Mouse (Mus musculus) A20 (cell line): ENCODE measurements around the gene Cd300ld3.
"Not testable (repeated sequence)": the region's sequence is repeated elsewhere in the genome, so short reads cannot be mapped to it uniquely, and the experiment has no call there.

ENCODE experiments used
- DNase-seq: peaks from one replicate; pipeline ENCODE4 v3.0.0-alpha.2; 2011; ENCODE audit warnings: low read depth, low spot score

The Cd300ld3 gene

DNA sequence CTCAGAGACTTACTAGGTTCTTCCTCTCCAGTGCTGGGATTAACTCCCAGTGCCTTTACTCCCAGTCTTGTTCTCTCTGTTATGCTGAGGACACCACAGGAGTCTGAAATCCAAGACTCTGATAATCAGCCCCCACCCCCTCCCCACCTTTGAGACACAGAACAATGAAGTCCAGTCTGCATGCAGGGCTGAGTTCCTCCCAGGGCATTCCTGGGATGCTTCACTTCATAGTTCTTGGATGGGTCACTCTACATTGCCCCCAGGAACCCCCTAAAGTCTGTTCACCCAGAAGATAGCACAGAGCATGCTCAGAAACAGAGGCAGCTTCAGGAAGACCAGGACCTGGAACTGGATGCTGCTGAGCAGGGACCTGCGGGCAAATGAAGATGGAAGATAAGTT is 4.8 kb upstream of the Cd300ld3 start:
- no peak for DNase-seq

DNA sequence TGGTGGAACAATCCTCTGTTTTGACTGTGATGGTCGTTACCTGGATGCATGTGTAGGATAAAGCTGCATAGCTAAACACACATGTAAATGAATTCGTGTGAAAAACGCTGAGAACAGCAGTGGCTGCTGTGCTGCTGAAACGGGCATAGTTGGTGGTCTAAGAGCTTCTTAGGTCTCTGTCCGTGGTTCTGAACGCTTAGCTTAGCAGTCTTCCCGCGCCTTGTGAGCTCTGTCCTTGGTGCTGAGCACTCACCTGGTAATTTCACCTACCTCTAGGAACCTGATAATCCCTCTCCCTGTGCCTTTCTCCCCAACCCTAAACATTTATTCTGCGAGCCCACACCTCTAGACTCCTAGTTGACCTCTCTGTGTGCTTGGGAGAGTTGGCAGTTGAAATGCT is 4.0 kb upstream of the Cd300ld3 start:
- DNase-seq, result peak; percentile 77

DNA sequence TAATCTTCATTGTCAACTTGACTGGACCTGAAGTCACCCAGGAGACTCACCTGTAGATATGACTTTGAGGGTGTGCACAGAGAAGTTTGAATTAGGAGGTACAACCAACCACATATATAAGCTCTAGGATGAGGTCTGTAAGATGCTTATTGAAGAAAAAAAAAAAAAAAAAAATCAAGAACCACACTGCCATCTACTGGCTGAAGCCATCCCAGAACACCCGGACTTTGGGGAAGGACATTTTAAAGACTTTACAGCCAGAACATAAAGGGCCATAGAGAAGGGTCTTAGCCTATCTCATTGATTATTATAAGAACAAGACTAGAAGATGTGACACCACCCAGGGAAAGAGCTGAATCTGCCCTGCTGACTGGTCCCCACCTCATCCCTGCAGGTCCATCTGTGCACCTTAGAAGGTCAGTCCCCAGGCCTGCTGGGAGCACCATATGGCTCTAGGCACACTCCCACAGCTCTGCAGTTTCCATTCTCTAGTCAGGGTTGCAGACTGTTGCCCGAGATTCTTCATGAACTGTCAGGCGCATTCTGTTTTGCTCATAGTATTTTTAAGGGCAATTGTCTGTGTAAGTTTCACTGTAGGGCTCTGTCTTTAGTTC is 1.2 kb upstream of the Cd300ld3 start:
- peak; percentile 62 for DNase-seq

DNA sequence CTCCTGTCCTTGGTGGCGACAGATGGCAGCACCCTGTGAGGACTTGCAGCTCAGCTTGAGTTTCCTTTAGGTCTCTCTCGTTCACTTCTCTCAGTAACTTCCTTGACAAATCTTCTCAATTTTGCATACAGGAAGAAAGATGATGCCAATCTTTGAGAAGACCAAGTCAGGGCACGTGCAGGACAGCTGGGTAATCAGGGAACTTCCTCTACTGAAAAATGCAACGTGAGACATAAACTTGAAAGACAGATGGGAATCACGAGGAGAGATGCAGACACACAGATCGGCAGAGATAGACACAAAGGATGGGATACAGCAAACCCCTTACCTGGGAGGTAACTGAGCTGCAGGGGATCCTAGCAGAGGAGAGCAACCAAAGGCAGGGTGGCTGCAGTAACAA is 10.5 kb downstream of the Cd300ld3 start, which contains the start of gene Cd300ld5:
Gene Cd300ld5 (minus strand): TSS at position 101 of the 400 bp plus-strand sequence.
- DNase-seq, result not testable (repeated sequence)

DNA sequence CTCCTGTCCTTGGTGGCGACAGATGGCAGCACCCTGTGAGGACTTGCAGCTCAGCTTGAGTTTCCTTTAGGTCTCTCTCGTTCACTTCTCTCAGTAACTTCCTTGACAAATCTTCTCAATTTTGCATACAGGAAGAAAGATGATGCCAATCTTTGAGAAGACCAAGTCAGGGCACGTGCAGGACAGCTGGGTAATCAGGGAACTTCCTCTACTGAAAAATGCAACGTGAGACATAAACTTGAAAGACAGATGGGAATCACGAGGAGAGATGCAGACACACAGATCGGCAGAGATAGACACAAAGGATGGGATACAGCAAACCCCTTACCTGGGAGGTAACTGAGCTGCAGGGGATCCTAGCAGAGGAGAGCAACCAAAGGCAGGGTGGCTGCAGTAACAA is 21.3 kb downstream of the Cd300ld3 start, which contains the start of gene Cd300ld4:
Gene Cd300ld4 (minus strand): TSS at position 101 of the 400 bp plus-strand sequence.
- not testable (repeated sequence) for DNase-seq

DNA sequence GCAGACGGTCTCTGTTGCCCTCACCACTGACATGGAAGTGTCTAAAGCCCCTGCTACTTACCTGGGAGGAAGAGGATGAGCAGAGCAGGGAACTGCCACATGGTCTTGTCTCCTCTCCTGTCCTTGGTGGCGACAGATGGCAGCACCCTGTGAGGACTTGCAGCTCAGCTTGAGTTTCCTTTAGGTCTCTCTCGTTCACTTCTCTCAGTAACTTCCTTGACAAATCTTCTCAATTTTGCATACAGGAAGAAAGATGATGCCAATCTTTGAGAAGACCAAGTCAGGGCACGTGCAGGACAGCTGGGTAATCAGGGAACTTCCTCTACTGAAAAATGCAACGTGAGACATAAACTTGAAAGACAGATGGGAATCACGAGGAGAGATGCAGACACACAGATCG is 32.1 kb downstream of the Cd300ld3 start, which contains the start of gene Cd300ld2:
Gene Cd300ld2 (minus strand): TSS at position 101 of the 400 bp plus-strand sequence.
- DNase-seq, result not testable (repeated sequence)

DNA sequence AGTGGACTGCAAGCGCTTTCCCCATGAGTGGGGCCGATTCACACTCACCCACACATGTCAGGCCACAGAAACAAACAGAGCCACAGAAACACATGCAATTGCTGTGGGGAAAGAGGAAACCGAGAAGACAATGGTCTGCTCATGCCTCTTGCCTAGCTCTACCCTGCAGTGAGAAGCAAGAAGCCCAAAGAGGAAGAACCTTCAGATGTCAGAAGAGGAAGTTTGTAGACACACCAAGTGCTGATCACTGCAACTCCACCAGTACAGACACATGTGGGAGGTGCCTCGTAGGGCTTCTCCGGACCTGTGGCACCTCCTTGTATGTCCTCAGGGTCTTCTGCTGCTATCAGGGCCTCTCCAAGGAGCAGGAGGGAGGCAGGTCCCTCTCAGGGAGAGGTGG is 44.1 kb downstream of the Cd300ld3 start:
- DNase-seq, result peak; percentile 70

DNA sequence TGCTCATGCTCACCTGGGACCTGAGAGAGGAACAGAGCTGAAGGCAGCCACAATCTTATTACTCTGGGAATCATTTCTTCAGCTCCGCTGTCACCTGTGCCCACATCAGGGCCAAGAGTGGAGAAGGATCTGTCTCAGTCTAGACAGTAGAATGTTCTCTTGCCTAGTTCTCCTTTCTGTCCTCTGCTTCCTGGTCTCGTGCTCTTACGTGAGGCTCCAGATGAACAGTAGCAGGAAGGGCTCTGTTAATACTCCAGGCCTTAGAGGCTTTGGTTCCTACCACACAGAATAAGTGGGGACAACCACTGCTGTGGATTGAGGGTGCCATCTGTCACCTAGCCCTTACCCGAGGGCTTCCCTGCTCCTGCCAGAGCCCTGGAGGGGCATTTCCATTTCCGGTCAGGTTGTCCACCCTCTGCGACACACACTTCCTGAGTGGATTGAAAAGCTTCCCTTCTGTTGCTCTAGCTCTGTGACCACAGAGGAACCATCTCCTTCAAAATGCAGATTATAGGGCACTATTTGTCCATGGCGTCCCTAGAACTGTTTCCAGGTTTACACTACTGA is 46.7 kb downstream of the Cd300ld3 start, which contains the start of gene Cd300c2:
Gene Cd300c2 (minus strand): TSS at position 407 of the 567 bp plus-strand sequence.
- DNase-seq, result no peak
